Mouse (Mus musculus) myocyte (in vitro differentiated cells): ENCODE data around the gene Pacsin2. TPM values are rescaled to one million over a fixed set of nuclear protein-coding genes. Genes with fewer than 3 reads are reported as not detected.
"Not testable (repeated sequence)": the region's sequence is repeated elsewhere in the genome, so short reads cannot be mapped to it uniquely, and the experiment has no call there.

Source experiments
- H3K27me3 ChIP-seq: one replicate; pipeline ENCODE4 v1.6.1; 2011; ENCODE audit not compliant: control insufficient read depth, insufficient read depth, insufficient read length
- H3K36me3 ChIP-seq: one replicate; pipeline ENCODE4 v1.6.1; 2011; ENCODE audit not compliant: control insufficient read depth, insufficient read depth
- H3K4me2 ChIP-seq: one replicate; pipeline ENCODE4 v1.6.1; 2011; ENCODE audit warnings: low read depth, control low read depth
- H3K4me3 ChIP-seq: one replicate; pipeline ENCODE4 v1.5.1; 2011; ENCODE audit warnings: mild to moderate bottlenecking, control low read depth, moderate library complexity
- H3K79me2 ChIP-seq: one replicate; pipeline ENCODE4 v1.6.1; 2011; ENCODE audit not compliant: control insufficient read depth, insufficient read depth
- H3ac ChIP-seq: one replicate; pipeline ENCODE4 v1.6.1; 2011; ENCODE audit not compliant: control insufficient read depth, insufficient read length
- CEBPB ChIP-seq: IDR thresholded peaks from 2 replicates; pipeline ENCODE4 v1.6.1; 2011; ENCODE audit warnings: mild to moderate bottlenecking, moderate library complexity; ENCODE audit not compliant: poor library complexity, insufficient read depth, severe bottlenecking
- E2F4 ChIP-seq: IDR thresholded peaks from one replicate; pipeline ENCODE4 v1.6.1; 2011; ENCODE audit warnings: mild to moderate bottlenecking, control low read depth, moderate library complexity; ENCODE audit not compliant: insufficient read depth
- MAX ChIP-seq: IDR thresholded peaks from one replicate; pipeline ENCODE4 v1.6.1; 2011; ENCODE audit warnings: low read depth, mild to moderate bottlenecking, control low read depth
- MYOD1 ChIP-seq, 3 experiments: IDR thresholded peaks; one replicate each; pipeline ENCODE4 v1.6.1; 2011; ENCODE audit warnings: control low read depth in 2 of 3, low read depth in 2 of 3, mild to moderate bottlenecking in 2 of 3, moderate library complexity in 1 of 3; ENCODE audit not compliant: insufficient read length in 2 of 3, control insufficient read depth in 1 of 3
- MYOG ChIP-seq, 3 experiments: IDR thresholded peaks; one replicate each; pipeline ENCODE4 v1.6.1; 2011; ENCODE audit warnings: control low read depth in 2 of 3, low read depth in 2 of 3, mild to moderate bottlenecking in 2 of 3; ENCODE audit not compliant: insufficient read length in 2 of 3, control insufficient read depth in 1 of 3, insufficient read depth in 1 of 3
- POLR2A ChIP-seq: IDR thresholded peaks from one replicate; pipeline ENCODE4 v1.6.1; 2011; ENCODE audit warnings: low read depth, mild to moderate bottlenecking, control low read depth, moderate library complexity; ENCODE audit not compliant: insufficient read length
- POLR2AphosphoS2 ChIP-seq: IDR thresholded peaks from one replicate; pipeline ENCODE4 v1.6.1; 2011; ENCODE audit warnings: low read depth, control low read depth; ENCODE audit not compliant: insufficient read length
- REST ChIP-seq: IDR thresholded peaks from one replicate; pipeline ENCODE4 v1.6.1; 2011; ENCODE audit warnings: mild to moderate bottlenecking, control low read depth, moderate library complexity; ENCODE audit not compliant: insufficient read depth, insufficient read length
- SRF ChIP-seq: IDR thresholded peaks from one replicate; pipeline ENCODE4 v1.6.1; 2011; ENCODE audit warnings: low read depth; ENCODE audit not compliant: control insufficient read depth, insufficient read length
- TCF12 ChIP-seq: IDR thresholded peaks from one replicate; pipeline ENCODE4 v1.6.1; 2011; ENCODE audit warnings: mild to moderate bottlenecking, control low read depth; ENCODE audit not compliant: poor library complexity, insufficient read depth, severe bottlenecking
- TCF3 ChIP-seq: IDR thresholded peaks from one replicate; pipeline ENCODE4 v1.6.1; 2011; ENCODE audit warnings: low read depth, control low read depth; ENCODE audit not compliant: insufficient read length
- USF1 ChIP-seq: IDR thresholded peaks from one replicate; pipeline ENCODE4 v1.6.1; 2011; ENCODE audit warnings: low read depth, mild to moderate bottlenecking, control low read depth, moderate library complexity
- polyA plus RNA-seq: library from polyadenylated mRNA; unstranded; fragments of >200 nt; fragmentation: generic; extraction: Trizol; gene quantifications from one replicate; pipeline ENCODE4 v1.2.1, GENCODE M21; 2012; ENCODE audit warnings: missing spikeins

The Pacsin2 gene
- polyA plus RNA-seq, 1 experiment: 122 TPM

- no peaks in the 10 kb centered on the region for H3K27me3 ChIP-seq
- peaks cover 83% of the 10 kb centered on the region for H3K36me3 ChIP-seq
- no peak overlapping the region for H3K4me2 ChIP-seq
- H3K79me2 ChIP-seq: no peaks in the 10 kb centered on the region
- H3K4me3 ChIP-seq: no peak overlapping the region
- no peak overlapping the region for H3ac ChIP-seq
- TF ChIP-seq E2F4: no peak
- no peak for TF ChIP-seq TCF12
- TF ChIP-seq MAX: no peak
- no peak for TF ChIP-seq TCF3
- no peak for TF ChIP-seq CEBPB
- no peak for TF ChIP-seq REST
- no peak for TF ChIP-seq USF1
- no peak for TF ChIP-seq MYOD1 (IDR thresholded peaks at IDR 0.05; ENCODE audit: control insufficient read depth in 1 of 3, insufficient read length in 2 of 3, low read depth in 2 of 3)
- TF ChIP-seq POLR2A: no peak
- TF ChIP-seq MYOG (IDR thresholded peaks at IDR 0.05; ENCODE audit: control insufficient read depth in 1 of 3, insufficient read depth in 1 of 3, insufficient read length in 2 of 3, low read depth in 2 of 3): no peak
- no peak for TF ChIP-seq SRF
- TF ChIP-seq POLR2AphosphoS2: no peak
Observed at GRCm38 (mm10) chr15:83383136-83383535, 81.3 kb downstream of the Pacsin2 start.

GRCm38 (mm10) chr15:83382467-83382866 is 81.9 kb downstream of the Pacsin2 start:
- TF ChIP-seq TCF3 (no peak), TCF12 (no peak), POLR2AphosphoS2 (no peak), MYOD1 (IDR thresholded peaks at IDR 0.05; ENCODE audit: control insufficient read depth in 1 of 3, insufficient read length in 2 of 3, low read depth in 2 of 3) (no peak), POLR2A (no peak), REST (no peak)
- Histone ChIP-seq H3K36me3 (peaks cover 83% of the 10 kb centered on the region), H3K4me3 (no peak overlapping the region), H3K4me2 (no peak overlapping the region), H3K27me3 (no peaks in the 10 kb centered on the region), H3ac (no peak overlapping the region), H3K79me2 (no peaks in the 10 kb centered on the region)

GRCm38 (mm10) chr15:83377153-83377552 is 87.3 kb downstream of the Pacsin2 start:
- no peaks in the 10 kb centered on the region for H3K79me2 ChIP-seq
- H3K4me3 ChIP-seq: no peak overlapping the region
- peaks cover 49% of the 10 kb centered on the region for H3K36me3 ChIP-seq
- H3K27me3 ChIP-seq: no peaks in the 10 kb centered on the region
- no peak overlapping the region for H3K4me2 ChIP-seq
- TF ChIP-seq MYOG (IDR thresholded peaks at IDR 0.05; ENCODE audit: control insufficient read depth in 1 of 3, insufficient read depth in 1 of 3, insufficient read length in 2 of 3, low read depth in 2 of 3) (no peak), POLR2A (no peak), REST (no peak)
- no peak overlapping the region for H3ac ChIP-seq

- Histone ChIP-seq H3K4me3 (no peak overlapping the region), H3K4me2 (no peak overlapping the region), H3ac (no peak overlapping the region), H3K27me3 (no peaks in the 10 kb centered on the region), H3K36me3 (peaks cover 31% of the 10 kb centered on the region), H3K79me2 (no peaks in the 10 kb centered on the region)
- no peak for TF ChIP-seq USF1
- no peak for TF ChIP-seq TCF3
- TF ChIP-seq MAX: no peak
- TF ChIP-seq MYOD1 (IDR thresholded peaks at IDR 0.05; ENCODE audit: control insufficient read depth in 1 of 3, insufficient read length in 2 of 3, low read depth in 2 of 3): no peak
Observed at GRCm38 (mm10) chr15:83375136-83375535, 89.3 kb downstream of the Pacsin2 start.

GRCm38 (mm10) chr15:83374076-83374475 is 90.3 kb downstream of the Pacsin2 start:
- Histone ChIP-seq H3K4me2 (no peak overlapping the region), H3K36me3 (peaks cover 28% of the 10 kb centered on the region), H3K4me3 (no peak overlapping the region), H3K79me2 (no peaks in the 10 kb centered on the region), H3K27me3 (no peaks in the 10 kb centered on the region), H3ac (no peak overlapping the region)
- TF ChIP-seq POLR2AphosphoS2 (no peak), REST (no peak), USF1 (no peak), MYOD1 (IDR thresholded peaks at IDR 0.05; ENCODE audit: control insufficient read depth in 1 of 3, insufficient read length in 2 of 3, low read depth in 2 of 3) (no peak), MAX (no peak), TCF12 (no peak), E2F4 (no peak), CEBPB (no peak), TCF3 (no peak), SRF (no peak), POLR2A (no peak), MYOG (IDR thresholded peaks at IDR 0.05; ENCODE audit: control insufficient read depth in 1 of 3, insufficient read depth in 1 of 3, insufficient read length in 2 of 3, low read depth in 2 of 3) (no peak)

- H3ac ChIP-seq, H3K36me3 ChIP-seq, H3K79me2 ChIP-seq, H3K27me3 ChIP-seq, H3K4me2 ChIP-seq, H3K4me3 ChIP-seq: not testable (repeated sequence)
Observed at GRCm38 (mm10) chr15:83368702-83369101, 95.7 kb downstream of the Pacsin2 start.
